Mouse (Mus musculus): Measurements from ENCODE around the gene Dppa2.

DNA sequence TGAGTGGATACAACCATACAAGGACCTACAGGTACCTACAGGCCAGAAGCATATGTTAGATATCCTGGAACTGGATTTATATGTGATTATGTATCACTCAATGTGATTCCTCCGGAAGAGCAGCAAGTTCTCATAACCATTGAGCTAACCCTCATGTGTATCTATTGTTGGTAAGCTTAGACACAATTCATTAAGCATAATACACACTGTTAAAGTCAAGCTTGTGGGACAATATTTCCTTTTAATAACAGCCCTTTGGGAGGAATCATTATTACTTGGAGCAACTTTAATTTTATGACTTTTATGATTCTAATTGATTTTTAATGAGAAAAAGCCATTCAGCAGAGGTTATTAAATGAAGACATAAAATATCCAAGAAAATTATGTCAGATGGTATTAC lies 43.5 kb downstream of the Dppa2 start:
- TF ChIP-seq CTCF (conservative IDR thresholded peaks at IDR 0.05; ENCODE audit: insufficient read depth, insufficient read length, low read depth, low read length): no peak
- no peak for TF ChIP-seq POLR2A (IDR thresholded peaks at IDR 0.05; ENCODE audit: low read depth, low read length)
